Mouse (Mus musculus) stomach, embryonic 16.5 days (tissue): Measurements from ENCODE around the gene Gm20896. TPM values are rescaled to one million over a fixed set of nuclear protein-coding genes. Genes with fewer than 3 reads are reported as not detected.
"Not testable (repeated sequence)": the region's sequence is repeated elsewhere in the genome, so short reads cannot be mapped to it uniquely, and the experiment has no call there.

ENCODE experiments used
- ATAC-seq: fragments of 200-750 bp; cut with Nextera tagmentation; 2 replicates; pipeline ENCODE4 v1.8.0; 2017; ENCODE audit warnings: moderate number of reproducible peaks, moderate TSS enrichment; ENCODE audit not compliant: insufficient read depth, low FRiP score
- H3K27ac ChIP-seq: fragments of 300-500 bp; sonication (generic); 2 replicates; pipeline ENCODE4 v1.5.1; 2014; ENCODE audit warnings: low read length
- H3K27me3 ChIP-seq: fragments of 300-500 bp; sonication (generic); 2 replicates; pipeline ENCODE4 v1.6.1; 2014; ENCODE audit warnings: low read length, control low read depth, mixed read lengths; ENCODE audit not compliant: control insufficient read depth, insufficient read depth
- H3K36me3 ChIP-seq: fragments of 300-500 bp; sonication (generic); 2 replicates; pipeline ENCODE4 v1.6.1; 2014; ENCODE audit warnings: low read length; ENCODE audit not compliant: control insufficient read depth, insufficient read depth
- H3K4me1 ChIP-seq: fragments of 300-500 bp; sonication (generic); 2 replicates; pipeline ENCODE4 v1.6.1; 2014; ENCODE audit warnings: low read length, control low read depth, mixed read lengths; ENCODE audit not compliant: control insufficient read depth, insufficient read depth
- H3K4me2 ChIP-seq: fragments of 300-500 bp; sonication (generic); 2 replicates; pipeline ENCODE4 v1.6.1; 2014; ENCODE audit warnings: low read depth, low read length, mixed read lengths
- H3K4me3 ChIP-seq: fragments of 300-500 bp; sonication (generic); replicated peaks from 2 replicates; pipeline ENCODE4 v1.5.1; 2014; ENCODE audit warnings: mild to moderate bottlenecking, low read length
- H3K9ac ChIP-seq: fragments of 300-500 bp; sonication (generic); 2 replicates; pipeline ENCODE4 v1.6.1; 2014; ENCODE audit warnings: low read length
- H3K9me3 ChIP-seq: fragments of 300-500 bp; sonication (generic); replicated peaks from 2 replicates; pipeline ENCODE4 v1.6.1; 2016; ENCODE audit warnings: low read length, control low read depth; ENCODE audit not compliant: control insufficient read depth
- WGBS: fragments of 180-500 bp; shearing (Covaris S2); extraction: QIAGEN DNeasy Blood & Tissue Kit; methylation state at CpG from one replicate; pipeline ENCODE4 v1.1.7; 2014; 5-methylcytosine and 5-hydroxymethylcytosine counted together
- polyA plus RNA-seq: library from polyadenylated mRNA; unstranded; fragments of >200 nt; fragmentation: Nextera tagmentation; extraction: Ambion mirVana; gene quantifications from 2 replicates; pipeline ENCODE4 v1.2.1, GENCODE M21; 2015

Gene Gm20896
- polyA plus RNA-seq: not detected in 2 replicates

GRCm38 (mm10) chrY:35921426-35921825 lies at the start of gene Gm20896:
Gm20896 (minus strand) TSS chrY:35921526.
- H3K9ac ChIP-seq, H3K27ac ChIP-seq, H3K9me3 ChIP-seq, H3K36me3 ChIP-seq, H3K4me3 ChIP-seq, H3K4me2 ChIP-seq, H3K27me3 ChIP-seq, H3K4me1 ChIP-seq, ATAC-seq: not testable (repeated sequence)
- 71% methylated on average over 1 of the region's 6 CpGs for WGBS
